Mouse (Mus musculus) layer of hippocampus, adult 18-20 months (tissue): Measurements from ENCODE around the gene Baz1a. TPM values are rescaled to one million over a fixed set of nuclear protein-coding genes. Genes with fewer than 3 reads are reported as not detected.

Source experiments
- DNase-seq, 2 experiments: peaks; one replicate each; pipeline ENCODE4 v3.0.0; 2022; ENCODE audit warnings: low spot score in 2 of 2
- long read RNA-seq: library from polyadenylated mRNA; stranded (forward); transcript quantifications from one replicate; pipeline ENCODE4 v2.0.0, GENCODE M21; 2021
- total RNA-seq, 2 experiments: library from RNA; stranded (reverse); gene quantifications; 2 replicates each; pipeline ENCODE4 v1.2.3; 2021

Gene Baz1a
- 1 to 10 TPM in 1 of 2 experiments, under 1 TPM in 1; 0.58 to 1.0 TPM for total RNA-seq
- long read RNA-seq, partial matches to known transcripts, result 0 of 2 reads
- long read RNA-seq, other reads (novel, unspliced or antisense), result 2 of 2 reads

GRCm38 (mm10) chr12:55013626-55014398 is at the start of gene Baz1a:
Baz1a (minus strand) TSS chr12:55014348.
- no peak for DNase-seq

- DNase-seq, result no peak
These were observed 48.0 kb upstream of the Baz1a start for GRCm38 (mm10) chr12:55062141-55062540.

GRCm38 (mm10) chr12:55061006-55061405 is 46.9 kb upstream of the Baz1a start:
- DNase-seq, result no peak

DNA sequence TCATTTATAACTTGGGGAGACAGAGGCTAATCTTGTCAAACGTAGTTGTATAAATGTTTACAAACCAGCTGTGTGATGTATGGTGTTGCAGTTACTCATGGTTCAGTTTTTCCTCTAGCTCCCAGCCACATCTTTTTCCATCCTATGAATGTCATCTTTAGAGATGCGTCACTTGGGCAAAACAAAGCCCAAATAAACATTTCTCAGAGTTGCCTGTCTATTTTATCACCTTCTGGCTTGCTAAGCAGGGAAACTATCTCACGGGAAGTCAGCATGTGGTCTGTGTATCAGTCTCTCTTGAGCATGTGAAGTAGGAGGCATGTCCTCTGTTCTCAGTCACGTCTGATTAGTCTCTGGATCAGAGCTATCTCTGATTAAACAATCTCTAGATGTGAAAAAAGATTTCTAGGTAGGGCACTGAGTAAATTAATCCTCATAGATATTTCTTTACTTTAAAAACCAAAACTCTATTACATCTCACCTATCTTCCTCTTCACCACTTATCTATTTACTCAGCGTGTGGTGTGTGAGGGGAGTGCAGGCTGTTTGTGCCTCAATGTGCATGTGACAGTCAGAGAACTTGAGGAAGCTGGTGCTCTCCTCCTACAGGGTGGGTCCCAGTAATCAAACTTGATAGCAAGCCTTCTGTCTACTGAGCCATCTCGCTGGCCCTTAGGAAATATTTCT is 46.2 kb upstream of the Baz1a start:
- DNase-seq, result no peak

GRCm38 (mm10) chr12:55059812-55060211 is 45.7 kb upstream of the Baz1a start:
- DNase-seq, result no peak

- DNase-seq, result peak in 1 of 2 experiments; percentile 5
These were observed 44.9 kb upstream of the Baz1a start for GRCm38 (mm10) chr12:55058865-55059615.

DNA sequence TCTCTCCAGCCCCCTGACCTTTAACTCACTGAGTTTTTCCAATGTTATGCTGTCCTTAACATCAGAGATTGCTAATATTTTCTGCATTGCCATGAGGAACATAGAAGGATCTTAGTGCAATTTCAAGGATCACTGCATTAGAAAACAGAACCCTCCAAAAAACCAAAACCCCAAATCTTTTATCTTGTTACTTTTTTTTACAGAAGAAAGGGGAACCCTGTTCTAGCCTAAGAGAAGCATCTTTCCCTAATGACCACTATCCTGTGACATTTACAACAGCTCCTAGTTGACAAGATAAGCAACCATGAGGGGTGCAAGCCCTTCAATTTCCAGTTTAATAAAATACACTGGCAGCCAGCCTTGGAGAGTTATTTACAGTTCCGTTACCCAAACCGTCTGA is 42.6 kb upstream of the Baz1a start:
- DNase-seq, result no peak

DNA sequence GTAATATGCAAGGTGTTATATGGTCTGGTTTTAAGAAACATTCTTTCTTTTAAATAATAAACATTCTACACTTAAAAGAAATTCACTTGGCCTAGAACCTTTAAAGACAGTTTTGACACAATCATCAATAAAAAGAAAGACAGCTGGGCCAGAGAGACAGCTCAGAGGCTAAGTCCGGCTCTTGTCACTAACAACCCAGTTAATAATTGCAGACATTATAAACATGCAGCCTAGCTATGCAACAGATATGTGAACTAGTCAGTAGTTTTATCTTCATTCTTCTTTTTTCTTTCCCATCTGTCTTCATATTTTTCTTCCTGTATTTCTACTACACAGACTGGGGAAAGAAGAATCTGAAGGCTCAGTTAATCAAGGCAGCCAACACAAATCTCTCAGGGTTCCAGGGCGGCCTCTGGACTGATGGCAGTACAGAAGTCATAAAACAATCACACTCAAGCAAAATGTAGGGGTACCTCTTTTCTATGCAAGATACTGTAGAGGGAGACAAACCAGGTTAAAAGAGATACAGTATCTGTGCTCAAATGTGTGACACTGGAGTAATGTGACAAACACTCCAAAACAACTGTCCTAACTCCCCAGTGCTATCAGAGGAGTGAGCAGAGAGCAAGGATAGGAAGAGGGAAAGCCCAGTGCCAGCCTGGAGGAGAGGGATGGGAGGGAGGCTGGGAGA is 40.5 kb upstream of the Baz1a start:
- DNase-seq, result no peak

- DNase-seq, result no peak
These were observed 39.1 kb upstream of the Baz1a start for GRCm38 (mm10) chr12:55053267-55053666.

- DNase-seq, result no peak
These were observed 37.3 kb upstream of the Baz1a start for GRCm38 (mm10) chr12:55051210-55052173.

DNA sequence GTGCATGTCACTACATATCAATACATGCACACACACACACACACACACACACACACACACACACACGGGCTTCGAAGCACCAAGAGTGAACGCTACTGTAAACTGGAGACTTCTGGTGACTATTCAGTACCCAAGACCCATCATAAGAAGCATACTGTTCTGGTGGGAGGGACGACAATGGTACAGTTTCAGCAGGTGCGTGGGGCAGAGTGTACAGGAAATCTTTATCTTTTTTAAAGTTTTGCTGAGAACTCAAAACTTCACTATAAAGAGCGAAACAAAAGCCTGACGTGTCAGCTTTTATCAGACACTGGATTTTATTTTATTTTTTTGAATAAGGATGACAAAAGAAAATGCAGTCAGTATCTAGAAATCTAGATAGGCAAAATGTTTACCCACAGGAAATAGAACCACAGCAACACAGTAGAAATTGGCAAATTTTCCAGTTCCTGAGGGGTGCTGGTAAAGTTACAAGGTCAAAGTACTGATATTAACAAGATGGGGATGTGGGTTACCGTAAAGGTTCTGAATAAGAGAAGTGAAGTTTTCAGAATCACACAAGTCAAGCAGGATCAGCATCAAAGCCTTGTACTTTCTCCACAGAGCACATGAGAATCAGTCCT is 35.7 kb upstream of the Baz1a start:
- no peak for DNase-seq

DNA sequence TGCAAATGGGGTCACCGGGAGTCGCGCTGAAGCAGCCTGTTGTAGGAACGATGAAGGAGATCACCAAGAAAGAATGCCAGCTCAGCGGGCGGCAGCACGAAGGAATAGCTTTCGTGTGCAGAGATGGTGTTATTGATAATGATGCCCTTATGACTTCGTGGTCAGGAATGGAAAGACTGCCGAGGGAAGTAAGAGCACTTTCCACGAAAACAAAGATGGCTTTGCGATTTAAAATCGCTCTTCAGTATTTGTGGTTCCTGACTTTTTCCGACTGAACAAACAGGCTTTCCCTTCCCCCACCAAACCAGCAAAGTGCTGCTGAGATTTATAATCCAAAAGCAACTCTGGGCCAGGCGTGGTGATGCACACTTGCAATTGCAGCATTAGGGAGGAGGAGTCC is 26.9 kb upstream of the Baz1a start:
- no peak for DNase-seq

DNA sequence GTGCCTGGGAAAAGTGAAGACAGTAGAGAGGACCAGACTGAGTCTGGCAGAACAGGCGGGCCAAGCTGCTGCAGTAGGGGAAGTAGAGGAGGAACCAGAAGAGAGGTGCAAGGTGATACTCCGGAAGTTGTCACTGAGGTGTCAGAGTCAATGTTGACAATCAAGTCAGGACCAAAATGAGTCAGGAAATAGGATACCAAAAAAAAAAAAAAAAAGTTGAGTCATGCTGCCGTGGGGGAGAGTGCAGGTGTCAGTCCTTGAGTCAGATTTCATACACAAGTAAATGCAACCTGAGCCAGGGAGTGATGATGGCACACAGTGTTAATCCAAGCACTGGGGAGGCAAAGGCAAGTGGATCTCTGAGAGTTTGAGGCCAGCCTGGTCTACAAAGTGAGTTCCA is 12.9 kb upstream of the Baz1a start:
- no peak for DNase-seq

GRCm38 (mm10) chr12:55023284-55023683 is 9.1 kb upstream of the Baz1a start:
- no peak for DNase-seq

DNA sequence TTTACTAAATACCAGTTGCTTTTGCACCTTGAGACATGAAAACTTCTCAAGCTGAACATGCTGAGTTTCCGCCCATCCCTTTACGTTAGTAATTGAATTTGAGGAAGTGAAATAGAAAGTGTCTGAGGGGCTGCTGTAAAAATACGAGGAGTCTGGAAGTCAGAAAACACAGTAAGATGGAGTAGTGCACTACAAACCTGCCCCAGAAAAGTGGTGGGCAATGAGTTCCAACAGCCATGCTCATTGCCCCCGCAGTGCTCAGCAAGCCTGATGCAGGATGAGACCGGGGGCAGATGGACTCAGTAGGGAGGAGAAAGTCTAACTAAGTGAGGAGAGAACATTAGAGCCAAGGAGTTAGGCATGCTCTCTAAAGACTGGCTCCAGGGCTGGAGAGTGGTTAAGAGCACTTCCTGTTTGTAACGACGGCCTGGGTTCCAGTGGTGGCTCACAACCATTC is 5.3 kb upstream of the Baz1a start:
- no peak for DNase-seq

- DNase-seq, result no peak
These were observed 3.1 kb upstream of the Baz1a start for GRCm38 (mm10) chr12:55017119-55017721.

DNA sequence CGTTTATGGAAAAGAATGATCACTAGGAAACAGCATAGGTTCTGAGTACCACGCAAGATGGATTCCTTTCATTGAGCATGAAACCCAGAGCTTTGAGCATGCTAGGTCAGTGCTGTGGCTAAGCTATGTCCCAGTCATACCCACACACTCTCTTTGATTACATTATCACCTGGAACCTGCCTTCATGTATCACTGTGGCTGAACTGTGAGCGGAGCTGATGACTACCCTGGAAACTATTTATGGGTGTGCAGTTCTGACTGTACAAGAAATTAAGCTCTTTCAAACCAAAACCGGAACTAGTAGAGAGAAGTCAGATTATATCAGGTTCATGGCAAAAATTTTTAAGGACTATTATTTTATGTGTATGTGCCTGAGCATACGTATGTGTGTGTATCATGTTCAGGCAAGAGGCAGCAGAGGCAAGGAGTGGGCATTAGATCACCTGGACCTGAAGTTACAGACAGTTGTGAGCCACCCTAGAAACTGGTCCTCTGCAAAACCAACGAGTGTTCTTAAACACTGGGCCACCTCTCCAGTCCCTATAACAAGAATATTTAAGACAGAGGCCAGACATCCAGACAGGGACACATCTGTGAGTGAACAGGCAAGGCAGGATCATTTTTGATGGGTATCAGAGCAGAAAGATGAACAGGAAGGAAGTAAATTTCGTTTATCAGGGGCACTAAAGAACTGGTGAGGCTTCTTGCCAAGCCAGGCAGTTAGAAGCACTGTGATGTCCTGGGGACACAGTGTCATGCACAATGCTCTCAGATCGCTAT is 2.4 kb upstream of the Baz1a start:
- no peak for DNase-seq

DNA sequence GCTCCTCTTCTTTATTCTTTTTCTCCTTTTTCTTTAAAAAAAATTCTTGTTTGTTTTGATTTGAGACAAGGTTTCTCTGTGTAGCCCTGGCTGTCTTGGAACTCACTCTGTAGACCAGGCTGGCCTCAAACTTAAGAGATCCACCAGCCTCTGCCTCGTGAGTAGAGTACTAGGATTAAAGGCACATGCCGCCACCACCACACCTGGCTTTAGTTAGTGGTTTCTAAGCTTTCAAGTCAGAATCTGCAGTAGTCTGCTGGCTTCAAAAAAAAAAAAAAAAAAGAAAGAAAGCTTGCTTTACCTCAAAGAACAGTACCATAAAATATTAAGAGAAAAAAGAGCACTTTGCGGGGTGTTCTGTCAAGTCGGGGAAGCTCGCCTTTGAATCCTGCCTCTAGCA is 1.3 kb upstream of the Baz1a start:
- no peak for DNase-seq
